Mouse (Mus musculus) thymus, adult 18-20 months (tissue): Measurements from ENCODE around the gene Apela.

Experiments used
- DNase-seq, 2 experiments: peaks; one replicate each; pipeline ENCODE4 v3.0.0; 2022; ENCODE audit warnings: mixed read lengths in 2 of 2

Apela gene

GRCm38 (mm10) chr8:65037117-65037533 is at the start of gene Apela:
TSS of gene Apela (minus strand) at chr8:65037336.
- DNase-seq, result no peak

- DNase-seq, result no peak
Observed at GRCm38 (mm10) chr8:65085680-65086079, 48.5 kb upstream of the Apela start.

GRCm38 (mm10) chr8:65080731-65081130 is 43.6 kb upstream of the Apela start:
- no peak for DNase-seq

- DNase-seq, result no peak
Observed at GRCm38 (mm10) chr8:65074733-65075132, 37.6 kb upstream of the Apela start, which contains the start of gene Gm10663. TSS of gene Gm10663 (plus strand) at chr8:65075033.

- DNase-seq, result no peak
Observed at GRCm38 (mm10) chr8:65070996-65071395, 33.9 kb upstream of the Apela start.

- no peak for DNase-seq
Observed at GRCm38 (mm10) chr8:65068473-65068819, 31.3 kb upstream of the Apela start.

GRCm38 (mm10) chr8:65067694-65068472 is 30.7 kb upstream of the Apela start:
- no peak for DNase-seq

- DNase-seq, result no peak
Observed at GRCm38 (mm10) chr8:65067031-65067430, 29.9 kb upstream of the Apela start.

- DNase-seq, result no peak
Observed at GRCm38 (mm10) chr8:65065622-65066021, 28.5 kb upstream of the Apela start.

- DNase-seq, result no peak
Observed at GRCm38 (mm10) chr8:65064071-65064470, 26.9 kb upstream of the Apela start.

- no peak for DNase-seq
Observed at GRCm38 (mm10) chr8:65062195-65062594, 25.1 kb upstream of the Apela start.

- no peak for DNase-seq
Observed at GRCm38 (mm10) chr8:65056722-65057121, 19.6 kb upstream of the Apela start.

- no peak for DNase-seq
Observed at GRCm38 (mm10) chr8:65053968-65054367, 16.8 kb upstream of the Apela start.

- DNase-seq, result no peak
Observed at GRCm38 (mm10) chr8:65053554-65053953, 16.4 kb upstream of the Apela start.

- DNase-seq, result no peak
Observed at GRCm38 (mm10) chr8:65047801-65048200, 10.7 kb upstream of the Apela start.

GRCm38 (mm10) chr8:65047193-65047592 is 10.1 kb upstream of the Apela start:
- no peak for DNase-seq

GRCm38 (mm10) chr8:65046565-65046964 is 9.4 kb upstream of the Apela start:
- DNase-seq, result no peak

- no peak for DNase-seq
Observed at GRCm38 (mm10) chr8:65034136-65034535, 3.0 kb downstream of the Apela start.

- no peak for DNase-seq
Observed at GRCm38 (mm10) chr8:65033056-65033455, 4.1 kb downstream of the Apela start.

GRCm38 (mm10) chr8:65032107-65032506 is 5.0 kb downstream of the Apela start:
- no peak for DNase-seq

GRCm38 (mm10) chr8:65030735-65031485 is 6.2 kb downstream of the Apela start:
- no peak for DNase-seq

GRCm38 (mm10) chr8:65029776-65030175 is 7.4 kb downstream of the Apela start:
- DNase-seq, result no peak

GRCm38 (mm10) chr8:65028959-65029686 is 8.0 kb downstream of the Apela start:
- no peak for DNase-seq
